Mouse (Mus musculus): ENCODE results near the gene Capn3. TPM values are rescaled to one million over a fixed set of nuclear protein-coding genes. Genes with fewer than 3 reads are reported as not detected.
A peak's percentile ranks its signal among the peaks of the same experiment; 100 is the strongest.

Gene Capn3
- total and polyA plus RNA-seq, 2 experiments, result 1.0 to 2.5 TPM

DNA sequence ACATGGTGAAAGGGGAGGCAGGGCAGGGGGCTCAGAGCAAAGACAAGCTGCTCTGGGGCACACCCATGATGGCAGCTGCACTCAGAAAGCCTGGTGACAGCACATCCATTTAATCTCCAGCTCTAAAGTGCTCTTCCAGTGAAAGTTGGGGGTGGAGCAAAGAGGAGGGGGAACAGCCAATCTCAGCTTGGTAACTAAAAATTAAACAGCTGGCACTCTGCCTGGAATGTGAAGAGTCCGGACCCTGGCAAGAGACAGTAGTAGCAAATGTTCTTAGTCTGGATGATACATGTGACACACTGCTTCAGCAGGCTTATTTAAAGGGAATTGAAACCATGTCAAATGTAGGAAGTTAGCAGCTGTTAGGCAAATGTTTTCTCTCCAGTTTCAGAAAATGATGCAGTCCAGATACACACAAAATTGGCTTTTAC, 84.0 kb downstream of the Capn3 start:
- WGBS, result 0% methylated on average over 1 of the region's 1 CpGs
- TF ChIP-seq CTCF (IDR thresholded peaks at IDR 0.05; ENCODE audit: low read depth, low read length) (no peak), POLR2A (IDR thresholded peaks at IDR 0.05; ENCODE audit: extremely low read depth, insufficient read depth, low read length) (no peak)
- peaks cover 1% of the 10 kb centered on the region; the same call in 1 of the 2 replicates for H3K4me1 ChIP-seq (ENCODE audit: control insufficient read depth, insufficient read depth, low read length)
- no peak overlapping the region for H3K9ac ChIP-seq (ENCODE audit: low read depth, low read length)
- H3K4me3 ChIP-seq (ENCODE audit: insufficient read depth, low read depth, low read length), result no peak overlapping the region
- H3K27ac ChIP-seq (replicated peaks; ENCODE audit: insufficient read depth, low read depth, low read length), result no peak overlapping the region
- H3K36me3 ChIP-seq (ENCODE audit: control insufficient read depth, insufficient read depth, low read length), result peaks cover 16% of the 10 kb centered on the region
- peaks cover 2% of the 10 kb centered on the region; the same call in 1 of the 2 replicates for H3K79me2 ChIP-seq (ENCODE audit: control insufficient read depth, insufficient read depth, low read length)
- no peaks in the 10 kb centered on the region for H3K27me3 ChIP-seq (ENCODE audit: control insufficient read depth, insufficient read depth, low read length)
- DNase-seq (ENCODE audit: extremely low read depth, low read depth, low spot score), result peak; percentile 92

- no peak for DNase-seq (ENCODE audit: extremely low read depth, low read depth, low spot score)
- peaks cover 1% of the 10 kb centered on the region; the same call in 1 of the 2 replicates for H3K4me1 ChIP-seq (ENCODE audit: control insufficient read depth, insufficient read depth, low read length)
- H3K36me3 ChIP-seq (ENCODE audit: control insufficient read depth, insufficient read depth, low read length), result peaks cover 6% of the 10 kb centered on the region
- WGBS, result 90% methylated on average over 2 of the region's 2 CpGs
- H3K27ac ChIP-seq (replicated peaks; ENCODE audit: insufficient read depth, low read depth, low read length), result no peak overlapping the region
- no peak overlapping the region for H3K9ac ChIP-seq (ENCODE audit: low read depth, low read length)
- no peak for TF ChIP-seq CTCF (IDR thresholded peaks at IDR 0.05; ENCODE audit: low read depth, low read length)
- TF ChIP-seq POLR2A (IDR thresholded peaks at IDR 0.05; ENCODE audit: extremely low read depth, insufficient read depth, low read length), result no peak
- H3K4me3 ChIP-seq (ENCODE audit: insufficient read depth, low read depth, low read length), result no peak overlapping the region
- peaks cover 9% of the 10 kb centered on the region; the same call in 1 of the 2 replicates for H3K79me2 ChIP-seq (ENCODE audit: control insufficient read depth, insufficient read depth, low read length)
- H3K27me3 ChIP-seq (ENCODE audit: control insufficient read depth, insufficient read depth, low read length), result no peaks in the 10 kb centered on the region
Observed at GRCm38 (mm10) chr2:120544732-120545131, 88.9 kb downstream of the Capn3 start.

Other genes with a start within 250 kb of the Capn3 start
- not detected in 2 replicates for gene Pla2g4e, start 210.7 kb upstream of the Capn3 start, total RNA-seq (2014; rRNA removed)
- gene Pla2g4e, start 210.7 kb upstream of the Capn3 start, polyA plus RNA-seq (2012; rRNA removed), result not detected in 2 replicates
- gene Pla2g4d, start 166.8 kb upstream of the Capn3 start, total RNA-seq (2014; rRNA removed), result not detected in 2 replicates
- gene Pla2g4d, start 166.8 kb upstream of the Capn3 start, polyA plus RNA-seq (2012; rRNA removed), result not detected in 2 replicates
- 0.09 TPM in 1 of 2 replicates, not detected in the other for gene Pla2g4f, start 141.9 kb upstream of the Capn3 start, total RNA-seq (2014; rRNA removed)
- 0.05 and 0.15 TPM in 2 replicates for gene Pla2g4f, start 141.9 kb upstream of the Capn3 start, polyA plus RNA-seq (2012; rRNA removed)
- gene Vps39, start 102.9 kb upstream of the Capn3 start, total RNA-seq (2014; rRNA removed), result 14.2 and 18.0 TPM in 2 replicates
- gene Vps39, start 102.9 kb upstream of the Capn3 start, polyA plus RNA-seq (2012; rRNA removed), result 7.4 and 10.5 TPM in 2 replicates
- gene Ganc, start 52.1 kb upstream of the Capn3 start, total RNA-seq (2014; rRNA removed), result 20.0 and 26.5 TPM in 2 replicates
- 10.7 and 13.9 TPM in 2 replicates for gene Ganc, start 52.1 kb upstream of the Capn3 start, polyA plus RNA-seq (2012; rRNA removed)
- 14.0 and 15.7 TPM in 2 replicates for gene Tmem87a, start 51.9 kb upstream of the Capn3 start, total RNA-seq (2014; rRNA removed)
- gene Tmem87a, start 51.9 kb upstream of the Capn3 start, polyA plus RNA-seq (2012; rRNA removed), result 2.1 and 4.3 TPM in 2 replicates
- 34.6 and 35.6 TPM in 2 replicates for gene Zfp106, start 107.8 kb downstream of the Capn3 start, total RNA-seq (2014; rRNA removed)
- gene Zfp106, start 107.8 kb downstream of the Capn3 start, polyA plus RNA-seq (2012; rRNA removed), result 29.6 and 30.1 TPM in 2 replicates
- gene Snap23, start 111.7 kb downstream of the Capn3 start, total RNA-seq (2014; rRNA removed), result 26.2 and 31.3 TPM in 2 replicates
- gene Snap23, start 111.7 kb downstream of the Capn3 start, polyA plus RNA-seq (2012; rRNA removed), result 5.1 and 5.3 TPM in 2 replicates
- 8.2 and 8.7 TPM in 2 replicates for gene Haus2, start 153.4 kb downstream of the Capn3 start, total RNA-seq (2014; rRNA removed)
- gene Haus2, start 153.4 kb downstream of the Capn3 start, polyA plus RNA-seq (2012; rRNA removed), result 1.8 and 2.2 TPM in 2 replicates
- 8.7 and 10.1 TPM in 2 replicates for gene Lrrc57, start 153.5 kb downstream of the Capn3 start, total RNA-seq (2014; rRNA removed)
- gene Lrrc57, start 153.5 kb downstream of the Capn3 start, polyA plus RNA-seq (2012; rRNA removed), result 6.3 and 7.0 TPM in 2 replicates
- gene Stard9, start 173.1 kb downstream of the Capn3 start, total RNA-seq (2014; rRNA removed), result 3.3 and 4.4 TPM in 2 replicates
- 0.78 and 1.4 TPM in 2 replicates for gene Stard9, start 173.1 kb downstream of the Capn3 start, polyA plus RNA-seq (2012; rRNA removed)

Data from liver, adult 2 months (tissue).